Mouse (Mus musculus): ENCODE data around the gene Tymp. TPM values are rescaled to one million over a fixed set of nuclear protein-coding genes. Genes with fewer than 3 reads are reported as not detected.

Tymp gene
- total and polyA plus RNA-seq, 2 experiments from 2014 or later: 3.6 to 7.0 TPM

DNA sequence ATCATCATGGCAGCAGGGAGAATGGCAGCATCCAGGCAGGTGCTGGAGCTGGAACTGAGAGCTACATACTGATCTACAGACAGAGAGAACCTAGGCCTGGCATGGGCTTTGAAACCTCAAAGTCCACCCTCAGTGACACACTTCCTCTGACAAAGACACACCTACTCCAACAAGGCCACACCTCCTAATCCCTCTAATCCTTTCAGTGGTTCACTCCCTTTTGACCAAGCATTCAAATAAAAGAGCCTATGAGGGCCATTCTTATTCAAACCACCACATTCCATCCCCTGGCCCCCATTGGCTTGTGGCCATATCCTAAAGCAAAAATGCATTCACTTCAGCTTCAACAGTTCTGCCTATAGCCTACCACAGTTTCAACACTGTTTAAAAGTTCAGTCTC, 29.9 kb upstream of the Tymp start:
- no peaks in the 10 kb centered on the region for H3K9me3 ChIP-seq (ENCODE audit: low read length)
- no peaks in the 10 kb centered on the region for H3K4me1 ChIP-seq (ENCODE audit: insufficient read depth, low read length)
- H3K27me3 ChIP-seq (ENCODE audit: insufficient read depth, low read length): no peaks in the 10 kb centered on the region
- H3K9ac ChIP-seq (replicated peaks; ENCODE audit: low read length, poor library complexity, severe bottlenecking): no peak overlapping the region
- H3K4me2 ChIP-seq (ENCODE audit: low read depth, low read length, poor library complexity, severe bottlenecking): no peak overlapping the region
- no peak for TF ChIP-seq CTCF (IDR thresholded peaks at IDR 0.05)
- no peak overlapping the region for H3K4me3 ChIP-seq (ENCODE audit: low read depth, low read length)
- DNase-seq (ENCODE audit: low spot score): no peak
- ATAC-seq (ENCODE audit: low FRiP score): no peak
- no peak overlapping the region for H3K27ac ChIP-seq (ENCODE audit: low read depth, low read length)
- H3K36me3 ChIP-seq (ENCODE audit: insufficient read depth, low read length): no peaks in the 10 kb centered on the region

DNA sequence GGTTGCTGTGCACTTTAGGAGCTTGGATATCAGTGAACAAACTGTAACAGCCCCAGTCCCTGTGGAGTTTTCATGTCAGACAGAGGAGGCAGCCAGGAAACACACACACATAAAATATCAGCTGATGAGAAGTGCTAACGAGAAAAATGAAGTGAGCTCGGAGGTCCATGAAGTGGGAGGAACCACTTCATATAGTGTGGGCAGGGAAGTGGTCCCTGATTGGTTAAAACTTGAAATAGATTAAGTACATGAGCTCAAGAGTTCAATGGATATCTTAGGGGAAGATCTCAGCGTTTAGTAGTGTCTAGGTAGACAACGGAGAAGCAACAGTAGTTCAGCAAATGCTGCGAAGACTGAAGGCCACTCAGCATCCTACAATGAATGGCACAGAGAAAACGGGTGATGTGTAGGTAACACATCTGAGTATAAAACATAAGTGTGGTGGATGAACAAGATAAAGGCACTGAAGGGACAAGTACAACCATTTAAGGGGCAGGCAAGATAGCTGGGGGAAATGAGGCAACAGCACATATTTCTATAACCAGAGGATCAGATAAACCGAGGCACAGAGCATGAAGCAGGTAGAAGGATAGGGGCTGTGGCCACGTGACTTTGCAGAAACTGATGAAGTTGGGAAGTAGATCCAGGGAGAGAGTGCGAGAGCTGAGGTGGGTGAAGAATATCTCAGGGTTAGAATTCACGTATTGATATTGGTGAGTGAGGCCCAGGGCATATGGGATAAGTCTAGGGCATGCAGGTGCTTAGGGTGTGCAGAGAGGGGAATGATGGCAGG, 28.2 kb upstream of the Tymp start:
- no peaks in the 10 kb centered on the region for H3K9me3 ChIP-seq (ENCODE audit: low read length)
- H3K36me3 ChIP-seq (ENCODE audit: insufficient read depth, low read length): no peaks in the 10 kb centered on the region
- ATAC-seq (ENCODE audit: low FRiP score) (no peak), DNase-seq (ENCODE audit: low spot score) (no peak)
- no peaks in the 10 kb centered on the region for H3K27me3 ChIP-seq (ENCODE audit: insufficient read depth, low read length)
- H3K4me2 ChIP-seq (ENCODE audit: low read depth, low read length, poor library complexity, severe bottlenecking): no peak overlapping the region
- no peak overlapping the region for H3K4me3 ChIP-seq (ENCODE audit: low read depth, low read length)
- WGBS: 90% methylated on average over 10 of the region's 10 CpGs
- TF ChIP-seq CTCF (IDR thresholded peaks at IDR 0.05): no peak
- H3K4me1 ChIP-seq (ENCODE audit: insufficient read depth, low read length): no peaks in the 10 kb centered on the region
- H3K9ac ChIP-seq (replicated peaks; ENCODE audit: low read length, poor library complexity, severe bottlenecking): no peak overlapping the region
- H3K27ac ChIP-seq (ENCODE audit: low read depth, low read length): no peak overlapping the region

DNA sequence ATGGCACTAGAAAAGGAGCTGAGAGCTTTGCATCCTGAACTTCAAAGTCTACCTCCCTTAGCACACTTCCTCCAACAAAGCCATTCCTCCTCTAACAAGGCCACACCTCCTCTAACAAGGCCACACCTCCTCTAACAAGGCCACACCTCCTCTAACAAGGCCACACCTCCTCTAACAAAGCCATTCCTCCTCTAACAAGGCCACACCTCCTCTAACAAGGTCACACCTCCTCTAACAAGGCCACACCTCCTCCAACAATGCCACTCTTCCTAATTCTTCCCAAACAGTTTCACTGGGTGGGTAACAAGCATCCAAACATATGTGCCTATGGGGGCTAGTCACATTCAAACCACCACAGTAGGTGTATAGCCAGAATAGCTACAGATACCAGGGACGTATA, 25.6 kb upstream of the Tymp start:
- no peaks in the 10 kb centered on the region for H3K9me3 ChIP-seq (ENCODE audit: low read length)
- H3K36me3 ChIP-seq (ENCODE audit: insufficient read depth, low read length): no peaks in the 10 kb centered on the region
- no peak for TF ChIP-seq CTCF (IDR thresholded peaks at IDR 0.05)
- no peaks in the 10 kb centered on the region for H3K27me3 ChIP-seq (ENCODE audit: insufficient read depth, low read length)
- no peaks in the 10 kb centered on the region for H3K4me1 ChIP-seq (ENCODE audit: insufficient read depth, low read length)
- ATAC-seq (ENCODE audit: low FRiP score) (no peak), DNase-seq (ENCODE audit: low spot score) (no peak)
- no peak overlapping the region for H3K4me2 ChIP-seq (ENCODE audit: low read depth, low read length, poor library complexity, severe bottlenecking)
- H3K27ac ChIP-seq (ENCODE audit: low read depth, low read length): no peak overlapping the region
- H3K4me3 ChIP-seq (ENCODE audit: low read depth, low read length): no peak overlapping the region
- H3K9ac ChIP-seq (replicated peaks; ENCODE audit: low read length, poor library complexity, severe bottlenecking): no peak overlapping the region
- 84% methylated on average over 1 of the region's 1 CpGs for WGBS

DNA sequence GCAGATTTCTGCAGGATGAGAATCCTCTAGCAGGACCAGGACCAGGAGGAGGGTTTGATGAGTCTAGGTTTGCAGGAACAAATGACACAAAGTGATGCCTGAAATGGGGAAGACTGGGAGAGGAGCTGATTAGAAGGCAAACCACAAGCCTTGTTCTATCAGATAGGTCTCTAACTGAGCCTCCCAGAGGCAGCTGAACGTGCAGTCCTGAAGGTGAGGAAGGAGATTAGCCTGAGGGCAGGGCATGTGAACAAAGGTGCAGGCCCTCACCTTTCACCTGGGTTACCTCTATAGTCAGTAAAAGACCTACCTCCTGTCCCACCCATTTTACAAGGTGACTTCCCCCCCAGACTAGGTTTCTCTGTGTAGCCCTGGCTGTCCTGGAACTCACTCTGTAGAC, 22.9 kb upstream of the Tymp start:
- ATAC-seq (ENCODE audit: low FRiP score) (no peak), DNase-seq (ENCODE audit: low spot score) (no peak)
- no peaks in the 10 kb centered on the region for H3K36me3 ChIP-seq (ENCODE audit: insufficient read depth, low read length)
- no peaks in the 10 kb centered on the region for H3K4me1 ChIP-seq (ENCODE audit: insufficient read depth, low read length)
- H3K9ac ChIP-seq (replicated peaks; ENCODE audit: low read length, poor library complexity, severe bottlenecking): no peak overlapping the region
- H3K27ac ChIP-seq (ENCODE audit: low read depth, low read length): no peak overlapping the region
- no peaks in the 10 kb centered on the region for H3K27me3 ChIP-seq (ENCODE audit: insufficient read depth, low read length)
- no peak overlapping the region for H3K4me3 ChIP-seq (ENCODE audit: low read depth, low read length)
- no peak for TF ChIP-seq CTCF (IDR thresholded peaks at IDR 0.05)
- no peak overlapping the region for H3K4me2 ChIP-seq (ENCODE audit: low read depth, low read length, poor library complexity, severe bottlenecking)
- no peaks in the 10 kb centered on the region for H3K9me3 ChIP-seq (ENCODE audit: low read length)
- WGBS: 60% methylated on average over 1 of the region's 1 CpGs

DNA sequence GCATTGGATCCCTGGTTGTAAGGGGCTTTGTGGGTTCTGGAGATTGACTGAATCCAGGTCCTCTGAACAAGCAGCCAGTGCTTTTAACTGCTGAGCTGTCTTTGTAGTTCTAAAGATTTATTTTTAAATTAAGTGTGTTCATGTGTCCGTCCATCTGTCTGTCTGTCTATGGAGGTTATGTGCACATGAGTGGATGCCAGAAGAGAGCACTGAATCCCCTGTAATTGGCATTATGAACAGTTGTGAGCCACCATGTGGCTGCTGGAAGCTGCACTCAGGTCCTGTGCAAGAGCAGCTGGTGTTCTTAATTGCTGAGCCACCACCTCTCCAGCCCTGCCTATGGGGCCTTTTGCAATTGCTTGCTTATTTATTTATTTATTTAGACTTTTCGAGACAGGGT, 21.3 kb upstream of the Tymp start:
- WGBS: 80% methylated on average over 2 of the region's 2 CpGs
- DNase-seq (ENCODE audit: low spot score): peak; percentile 49
- H3K9ac ChIP-seq (replicated peaks; ENCODE audit: low read length, poor library complexity, severe bottlenecking): no peak overlapping the region
- no peak overlapping the region for H3K4me3 ChIP-seq (ENCODE audit: low read depth, low read length)
- ATAC-seq (ENCODE audit: low FRiP score): no peak
- no peaks in the 10 kb centered on the region for H3K9me3 ChIP-seq (ENCODE audit: low read length)
- no peak overlapping the region for H3K27ac ChIP-seq (ENCODE audit: low read depth, low read length)
- no peak for TF ChIP-seq CTCF (IDR thresholded peaks at IDR 0.05)
- no peaks in the 10 kb centered on the region for H3K27me3 ChIP-seq (ENCODE audit: insufficient read depth, low read length)
- H3K4me2 ChIP-seq (ENCODE audit: low read depth, low read length, poor library complexity, severe bottlenecking): no peak overlapping the region
- no peaks in the 10 kb centered on the region for H3K36me3 ChIP-seq (ENCODE audit: insufficient read depth, low read length)
- H3K4me1 ChIP-seq (ENCODE audit: insufficient read depth, low read length): no peaks in the 10 kb centered on the region

DNA sequence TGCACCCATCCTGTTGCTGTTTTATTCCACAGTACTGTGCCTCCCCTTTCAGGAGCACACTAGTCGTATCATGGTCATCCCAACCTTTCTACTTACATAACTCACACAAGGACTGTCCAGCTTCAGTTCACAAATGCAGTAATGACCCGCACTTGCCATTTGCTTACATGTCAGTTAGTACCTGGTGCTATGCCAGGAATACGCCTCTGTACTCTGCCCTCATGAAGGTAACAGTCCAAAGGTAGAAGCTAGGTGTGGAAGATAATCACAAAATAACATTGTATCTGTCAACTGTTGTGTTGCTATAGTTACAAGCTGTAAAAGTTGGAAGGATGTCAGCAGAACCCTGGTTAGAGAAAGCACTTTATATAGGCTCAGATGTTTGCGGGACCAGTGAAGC, 20.0 kb upstream of the Tymp start:
- TF ChIP-seq CTCF (IDR thresholded peaks at IDR 0.05): no peak
- no peak overlapping the region for H3K4me3 ChIP-seq (ENCODE audit: low read depth, low read length)
- H3K9me3 ChIP-seq (ENCODE audit: low read length): no peaks in the 10 kb centered on the region
- no peak for ATAC-seq (ENCODE audit: low FRiP score)
- no peak for DNase-seq (ENCODE audit: low spot score)
- H3K4me1 ChIP-seq (ENCODE audit: insufficient read depth, low read length): no peaks in the 10 kb centered on the region
- no peaks in the 10 kb centered on the region for H3K36me3 ChIP-seq (ENCODE audit: insufficient read depth, low read length)
- no peak overlapping the region for H3K4me2 ChIP-seq (ENCODE audit: low read depth, low read length, poor library complexity, severe bottlenecking)
- WGBS: 87% methylated on average over 4 of the region's 4 CpGs
- H3K9ac ChIP-seq (replicated peaks; ENCODE audit: low read length, poor library complexity, severe bottlenecking): no peak overlapping the region
- H3K27ac ChIP-seq (ENCODE audit: low read depth, low read length): no peak overlapping the region
- H3K27me3 ChIP-seq (ENCODE audit: insufficient read depth, low read length): no peaks in the 10 kb centered on the region
